ENCODE assay signal across 10 mouse cellular contexts in the genomic region with DNA sequence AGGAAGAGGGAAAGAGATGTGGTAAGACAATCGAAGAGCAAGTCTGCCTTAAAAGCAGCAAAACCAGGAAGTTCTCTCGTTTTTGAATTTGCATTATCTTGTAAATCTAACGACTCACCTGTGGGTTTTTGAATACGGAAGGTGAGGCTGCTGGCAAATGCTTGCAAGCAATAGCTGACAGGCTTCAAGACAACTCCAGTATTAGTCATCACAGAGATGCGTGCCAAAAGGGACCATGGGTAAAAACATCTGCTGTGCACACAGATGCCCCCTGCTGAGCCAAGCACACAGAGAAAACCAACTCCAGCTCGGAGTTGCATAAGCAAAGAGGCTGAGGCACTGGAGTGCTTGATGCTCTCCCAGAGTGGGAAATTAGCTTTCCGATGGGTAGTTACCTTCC. TPM values are rescaled to one million over a fixed set of nuclear protein-coding genes. Genes with fewer than 3 reads are reported as not detected.
DNase-seq lines count a peak whose midpoint lies in the region; ATAC-seq and TF ChIP-seq lines count a peak whose summit lies in the region.
"Had no signal": no experiment of that assay in that cellular context is flagged by ENCODE, and none has a peak within 500 bp of the region (broad histone marks: within the 10 kb centered on the region; RNA-seq: fewer than 3 reads in every experiment).

No protein-coding gene starts in this region.

- H3K4me1 ChIP-seq in liver, postnatal 0 days (ENCODE audit: insufficient read depth) = peaks cover 9% of the 10 kb centered on the region; the same call in 1 of the 2 replicates
- 0 out of 2 replicates have a peak, but pooled peaks cover 4% of the 10 kb centered on the region for H3K4me1 ChIP-seq in liver, embryonic 12.5 days
- H3K4me1 ChIP-seq in stomach, embryonic 16.5 days (ENCODE audit: control insufficient read depth, insufficient read depth, low read length) = no peaks in the 10 kb centered on the region

- H3K36me3 ChIP-seq in liver, postnatal 0 days (replicated peaks; ENCODE audit: insufficient read depth, low read length) = no peaks in the 10 kb centered on the region
- H3K36me3 ChIP-seq in liver, embryonic 12.5 days = no peaks in the 10 kb centered on the region
- no peaks in the 10 kb centered on the region for H3K36me3 ChIP-seq in stomach, embryonic 16.5 days (ENCODE audit: control insufficient read depth, insufficient read depth, low read length)
- H3K36me3 ChIP-seq: heart, embryonic 13.5 days had no signal

- H3K27me3 ChIP-seq in liver, postnatal 0 days (ENCODE audit: insufficient read depth, low read length) = no peaks in the 10 kb centered on the region
- H3K27me3 ChIP-seq in liver, embryonic 12.5 days (replicated peaks) = no peaks in the 10 kb centered on the region
- H3K27me3 ChIP-seq in stomach, embryonic 16.5 days (ENCODE audit: control insufficient read depth, insufficient read depth, low read length) = no peaks in the 10 kb centered on the region
- H3K27me3 ChIP-seq: CH12.LX; heart, embryonic 13.5 days had no signal

- TF ChIP-seq CTCF in liver, postnatal 0 days (IDR thresholded peaks at IDR 0.05; ENCODE audit: low read depth) = peak; percentile 23; the same call in 1 of the 2 replicates

- H3K4me2 ChIP-seq in liver, postnatal 0 days (ENCODE audit: low read depth, low read length) = 0 out of 2 replicates have a peak overlapping the region, but pooled peaks have one; percentile 14
- H3K4me2 ChIP-seq in liver, embryonic 12.5 days = no peak overlapping the region
- no peak overlapping the region for H3K4me2 ChIP-seq in stomach, embryonic 16.5 days (ENCODE audit: low read depth, low read length)

- no peak overlapping the region for H3K9ac ChIP-seq in liver, postnatal 0 days (replicated peaks)
- no peak overlapping the region for H3K9ac ChIP-seq in liver, embryonic 12.5 days
- H3K9ac ChIP-seq in stomach, embryonic 16.5 days (ENCODE audit: low read length) = no peak overlapping the region
- H3K9ac ChIP-seq: heart, embryonic 13.5 days had no signal

- intact Hi-C loops in gastrocnemius, postnatal 36 days (cut with DNase I) = no loop called here

- H3K4me3 ChIP-seq in liver, postnatal 0 days (ENCODE audit: low read depth, low read length) = no peak overlapping the region
- H3K4me3 ChIP-seq in liver, embryonic 12.5 days = no peak overlapping the region
- no peak overlapping the region for H3K4me3 ChIP-seq in stomach, embryonic 16.5 days (replicated peaks; ENCODE audit: low read length)
- H3K4me3 ChIP-seq: heart, embryonic 13.5 days had no signal

- WGBS in liver, postnatal 0 days (ENCODE audit: insufficient replicate concordance) = 26% methylated on average over 7 of the region's 7 CpGs
- 35% methylated on average over 7 of the region's 7 CpGs for WGBS in liver, embryonic 12.5 days (ENCODE audit: insufficient replicate concordance)
- WGBS in stomach, embryonic 16.5 days = 47% methylated on average over 7 of the region's 7 CpGs

- ATAC-seq in liver, postnatal 0 days = peak; percentile 31; the same call in 1 of the 2 replicates
- ATAC-seq in liver, embryonic 12.5 days = no peak
- peak; percentile 40; the same call in 1 of the 2 replicates for ATAC-seq in stomach, embryonic 16.5 days (ENCODE audit: insufficient read depth, low FRiP score)

- peak; percentile 23 to 58 for DNase-seq in adrenal gland, adult (ENCODE audit: inconsistent age in 2 of 2, low spot score in 1 of 2)
- DNase-seq in adrenal gland, postnatal 25 days = no peak
- DNase-seq in liver, postnatal 0 days = no peak
- peak; percentile 12 to 13 for DNase-seq in gastrocnemius, postnatal 36 days
- peak; percentile 28 for DNase-seq in lung, postnatal 10 days
- DNase-seq in urinary bladder, postnatal 25 days (ENCODE audit: low spot score) = no peak

- no peaks in the 10 kb centered on the region for H3K9me3 ChIP-seq in liver, postnatal 0 days (ENCODE audit: low read length)
- H3K9me3 ChIP-seq in liver, embryonic 12.5 days (replicated peaks) = no peaks in the 10 kb centered on the region
- H3K9me3 ChIP-seq in stomach, embryonic 16.5 days (replicated peaks; ENCODE audit: control insufficient read depth, low read length) = no peaks in the 10 kb centered on the region
- H3K9me3 ChIP-seq: heart, embryonic 13.5 days had no signal

- TF ChIP-seq EP300 in liver, postnatal 0 days (IDR thresholded peaks at IDR 0.05; ENCODE audit: low read depth) = no peak

- H3K27ac ChIP-seq in liver, postnatal 0 days (ENCODE audit: low read depth) = no peak overlapping the region
- no peak overlapping the region for H3K27ac ChIP-seq in liver, embryonic 12.5 days
- H3K27ac ChIP-seq in stomach, embryonic 16.5 days (ENCODE audit: low read length) = peak overlapping the region; percentile 26; the same call in 1 of the 2 replicates
- H3K27ac ChIP-seq: heart, embryonic 13.5 days had no signal

RNA-seq across cellular contexts. Expression of a gene that starts 1.1 kb away (rescaled TPM):
- 1.6 and 2.8 TPM in 2 replicates for total RNA-seq in adrenal gland, postnatal 25 days (2021)
- polyA plus RNA-seq in liver, postnatal 0 days (2015; fragmentation: Nextera tagmentation; extraction: Ambion mirVana) = 2.3 TPM in 2 replicates
- 1.6 and 1.7 TPM in 2 replicates for polyA plus RNA-seq in liver, embryonic 12.5 days (2016; fragmentation: Nextera tagmentation; extraction: Ambion mirVana)
- total RNA-seq in gastrocnemius, postnatal 36 days (2021) = 1 to 10 TPM; 2.7 to 2.9 TPM
- polyA plus RNA-seq in stomach, embryonic 16.5 days (2015; fragmentation: Nextera tagmentation; extraction: Ambion mirVana) = 4.9 and 5.1 TPM in 2 replicates
- total RNA-seq: CH12.LX had no signal

Comparison
In these comparisons a context has a peak if more than half of its experiments do, and no peak if none do; other contexts are left out.
1. DNase-seq: peak in adrenal gland, adult (2 of 2), gastrocnemius, postnatal 36 days (2 of 2) and lung, postnatal 10 days (single experiment); none in adrenal gland, postnatal 25 days (single experiment), liver, postnatal 0 days (single experiment) and urinary bladder, postnatal 25 days (single experiment).